Mouse (Mus musculus): ENCODE measurements around the gene Dcaf7.

DNA sequence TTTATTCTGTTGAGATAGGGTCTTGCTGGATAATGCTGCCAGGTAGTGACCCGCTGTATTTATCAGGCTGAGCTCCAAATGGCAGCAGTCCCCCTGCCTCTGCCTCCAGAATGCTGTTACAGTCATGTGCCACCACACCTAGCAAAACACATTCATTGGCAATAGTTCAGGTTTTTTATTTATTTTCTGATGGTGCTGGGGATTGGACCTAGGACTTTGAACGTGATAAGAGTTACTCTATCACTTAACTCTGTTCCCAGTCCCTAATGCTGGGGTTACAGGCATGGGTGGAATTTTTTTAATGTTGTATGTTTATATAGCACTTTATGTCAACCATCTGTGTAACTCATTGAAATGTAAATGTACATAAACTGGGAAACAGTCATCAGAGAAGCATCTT lies 17.2 kb downstream of the Dcaf7 start:
- TF ChIP-seq CTCF (IDR thresholded peaks at IDR 0.05; ENCODE audit: extremely low read depth, insufficient read depth, low read length) (no peak), POLR2A (IDR thresholded peaks at IDR 0.05; ENCODE audit: extremely low read depth, insufficient read depth, low read length) (no peak)

All from cortical plate, adult 2 months (tissue).